Mouse (Mus musculus) liver, embryonic 14.5 days (tissue): ENCODE data around the gene Lrrn2. TPM values are rescaled to one million over a fixed set of nuclear protein-coding genes. Genes with fewer than 3 reads are reported as not detected.

Experiments used
- ATAC-seq: fragments of 200-750 bp; cut with Nextera tagmentation; 2 replicates; pipeline ENCODE4 v1.8.0; 2017; ENCODE audit warnings: moderate number of reproducible peaks, mild to moderate bottlenecking, moderate library complexity; ENCODE audit not compliant: insufficient read depth
- DNase-seq, 3 experiments: peaks; one replicate each; pipeline ENCODE4 v3.0.0-alpha.2; 2012 to 2013; ENCODE audit warnings: low read depth in 3 of 3, low spot score in 3 of 3
- H3K27ac ChIP-seq: fragments of 300-500 bp; sonication (generic); 2 replicates; pipeline ENCODE4 v1.5.1; 2014; ENCODE audit warnings: moderate library complexity, mild to moderate bottlenecking, control low read depth, inconsistent platforms
- H3K27me3 ChIP-seq: fragments of 300-500 bp; sonication (generic); 2 replicates; pipeline ENCODE4 v1.6.1; 2014; ENCODE audit warnings: mild to moderate bottlenecking, low read length, moderate library complexity; ENCODE audit not compliant: control insufficient read depth, insufficient read depth
- H3K36me3 ChIP-seq: fragments of 300-500 bp; sonication (generic); replicated peaks from 2 replicates; pipeline ENCODE4 v1.6.1; 2014; ENCODE audit warnings: low read depth; ENCODE audit not compliant: control insufficient read depth, insufficient read depth
- H3K4me1 ChIP-seq, 2 experiments: fragments of 200-500 bp in 1 of 2; fragments of 300-500 bp in 1 of 2; sonication (generic) in 1 of 2; replicated peaks; 2 replicates each; pipeline ENCODE4 v1.6.1; 2012 to 2014; ENCODE audit warnings: antibody characterized with exemption in 1 of 2, inconsistent platforms in 1 of 2, low read length in 1 of 2; ENCODE audit not compliant: control insufficient read depth in 2 of 2, insufficient read depth in 2 of 2
- H3K4me2 ChIP-seq: fragments of 300-500 bp; sonication (generic); 2 replicates; pipeline ENCODE4 v1.6.1; 2014; ENCODE audit warnings: low read depth, mild to moderate bottlenecking, control low read depth, moderate library complexity
- H3K4me3 ChIP-seq, 2 experiments: fragments of 200-500 bp in 1 of 2; fragments of 300-500 bp in 1 of 2; sonication (generic) in 1 of 2; 2 replicates each; pipeline ENCODE4 v1.5.1; 2012 to 2014; ENCODE audit warnings: low read depth in 2 of 2, low read length in 2 of 2, mild to moderate bottlenecking in 2 of 2, control low read depth in 1 of 2, inconsistent platforms in 1 of 2, moderate library complexity in 1 of 2; ENCODE audit not compliant: insufficient read depth in 1 of 2
- H3K9ac ChIP-seq: fragments of 300-500 bp; sonication (generic); replicated peaks from 2 replicates; pipeline ENCODE4 v1.6.1; 2014; ENCODE audit warnings: mild to moderate bottlenecking, control low read depth, moderate library complexity
- H3K9me3 ChIP-seq: fragments of 300-500 bp; sonication (generic); 2 replicates; pipeline ENCODE4 v1.6.1; 2016; ENCODE audit warnings: low read length, mixed read lengths; ENCODE audit not compliant: control insufficient read depth
- CTCF ChIP-seq: IDR thresholded peaks from 2 replicates; pipeline ENCODE4 v1.5.1; 2016; ENCODE audit warnings: antibody characterized with exemption, low read depth, control low read depth
- EP300 ChIP-seq: IDR thresholded peaks from 2 replicates; pipeline ENCODE4 v1.6.1; 2016; ENCODE audit warnings: antibody characterized with exemption, low read depth
- WGBS: fragments of 180-500 bp; shearing (Covaris S2); extraction: QIAGEN DNeasy Blood & Tissue Kit; methylation state at CpG from one replicate; pipeline ENCODE4 v1.1.7; 2014; ENCODE audit not compliant: insufficient replicate concordance; 5-methylcytosine and 5-hydroxymethylcytosine counted together
- polyA plus RNA-seq, 2 experiments: library from polyadenylated mRNA; depleted of rRNA in 1 of 2; stranded (reverse) in 1 of 2; unstranded in 1 of 2; fragments of >200 nt; fragmentation: Nextera tagmentation in 1 of 2; extraction: Ambion mirVana in 1 of 2; gene quantifications; 2 replicates each; pipeline versions ENCODE4 v1.2.1 to v1.2.3; 2012 to 2014

Lrrn2 gene
- polyA plus RNA-seq, 2 experiments, result 0.03 TPM; not detected in 1

- Histone ChIP-seq H3K27ac (no peak overlapping the region), H3K36me3 (no peaks in the 10 kb centered on the region), H3K27me3 (no peaks in the 10 kb centered on the region), H3K9ac (no peak overlapping the region), H3K4me1 (no peaks in the 10 kb centered on the region), H3K4me3 (no peak overlapping the region), H3K4me2 (no peak overlapping the region), H3K9me3 (no peaks in the 10 kb centered on the region)
- ATAC-seq, result no peak
- 33% methylated on average over 4 of the region's 4 CpGs for WGBS
- no peak for TF ChIP-seq EP300
- no peak for DNase-seq
These were observed 14.5 kb upstream of the Lrrn2 start for GRCm38 (mm10) chr1:132865585-132865984.

GRCm38 (mm10) chr1:132870327-132870726 lies 9.7 kb upstream of the Lrrn2 start:
- Histone ChIP-seq H3K36me3 (no peaks in the 10 kb centered on the region), H3K9me3 (no peaks in the 10 kb centered on the region), H3K4me3 (no peak overlapping the region), H3K4me2 (no peak overlapping the region), H3K27ac (no peak overlapping the region), H3K27me3 (no peaks in the 10 kb centered on the region), H3K9ac (no peak overlapping the region), H3K4me1 (no peaks in the 10 kb centered on the region)
- TF ChIP-seq EP300 (no peak), CTCF (no peak)
- ATAC-seq (no peak), DNase-seq (no peak)
- WGBS, result 39% methylated on average over 7 of the region's 7 CpGs

- Histone ChIP-seq H3K4me1 (no peaks in the 10 kb centered on the region), H3K4me3 (no peak overlapping the region), H3K27me3 (peaks cover 44% of the 10 kb centered on the region), H3K9ac (no peak overlapping the region), H3K4me2 (no peak overlapping the region), H3K9me3 (no peaks in the 10 kb centered on the region), H3K27ac (no peak overlapping the region), H3K36me3 (no peaks in the 10 kb centered on the region)
- ATAC-seq, result no peak
- 19% methylated on average over 11 of the region's 11 CpGs for WGBS
- DNase-seq, result no peak
- TF ChIP-seq EP300 (no peak), CTCF (no peak)
These were observed 992 bp upstream of the Lrrn2 start for GRCm38 (mm10) chr1:132878951-132879610.

GRCm38 (mm10) chr1:132879801-132880160 lies 292 bp upstream of the Lrrn2 start:
- ATAC-seq, result no peak
- WGBS, result 12% methylated on average over 8 of the region's 8 CpGs

GRCm38 (mm10) chr1:132881041-132881761 lies 1.1 kb downstream of the Lrrn2 start:
- no peak for ATAC-seq
- DNase-seq, result no peak
- Histone ChIP-seq H3K9ac (no peak overlapping the region), H3K27ac (no peak overlapping the region), H3K9me3 (no peaks in the 10 kb centered on the region), H3K4me1 (no peaks in the 10 kb centered on the region), H3K4me3 (peak overlapping the region in 1 of 2 experiments; percentile 35; a peak in 1 of 4 replicates), H3K36me3 (no peaks in the 10 kb centered on the region), H3K27me3 (peaks cover 44% of the 10 kb centered on the region), H3K4me2 (peak overlapping the region; percentile 47)
- under 1% methylated on average over 28 of the region's 28 CpGs for WGBS
- no peak for TF ChIP-seq EP300
- no peak for TF ChIP-seq CTCF

More at GRCm38 (mm10) chr1:132879801-132880160, 292 bp upstream of the Lrrn2 start:
- no peaks in the 10 kb centered on the region for H3K36me3 ChIP-seq
- TF ChIP-seq EP300 (no peak), CTCF (no peak)
- peaks cover 44% of the 10 kb centered on the region for H3K27me3 ChIP-seq
- H3K9me3 ChIP-seq, result no peaks in the 10 kb centered on the region
- no peak overlapping the region for H3K4me2 ChIP-seq
- H3K4me3 ChIP-seq, result no peak overlapping the region; a peak in 1 of 4 replicates
- DNase-seq, result no peak
- H3K27ac ChIP-seq, result no peak overlapping the region
- no peaks in the 10 kb centered on the region for H3K4me1 ChIP-seq
- no peak overlapping the region for H3K9ac ChIP-seq
